Mouse (Mus musculus) testis, adult 2 months (tissue): ENCODE results near the gene Ifnar1. TPM values are rescaled to one million over a fixed set of nuclear protein-coding genes. Genes with fewer than 3 reads are reported as not detected.

Experiments used
- H3K27ac ChIP-seq: fragments of 200-500 bp; 2 replicates; pipeline ENCODE4 v1.5.1; 2012; ENCODE audit warnings: low read depth, low read length; ENCODE audit not compliant: control insufficient read depth, insufficient read depth
- H3K27me3 ChIP-seq: fragments of 200-500 bp; 2 replicates; pipeline ENCODE4 v1.6.1; 2012; ENCODE audit warnings: mild to moderate bottlenecking, low read length, moderate library complexity; ENCODE audit not compliant: control insufficient read depth, insufficient read depth
- H3K36me3 ChIP-seq: fragments of 200-500 bp; 2 replicates; pipeline ENCODE4 v1.6.1; 2012; ENCODE audit warnings: mild to moderate bottlenecking, low read length; ENCODE audit not compliant: control insufficient read depth, insufficient read depth
- H3K4me1 ChIP-seq: fragments of 200-500 bp; 2 replicates; pipeline ENCODE4 v1.6.1; 2012; ENCODE audit warnings: low read length; ENCODE audit not compliant: control insufficient read depth, insufficient read depth
- H3K4me3 ChIP-seq: fragments of 200-500 bp; 2 replicates; pipeline ENCODE4 v1.5.1; 2012; ENCODE audit warnings: low read depth, mild to moderate bottlenecking, low read length, moderate library complexity, mixed read lengths; ENCODE audit not compliant: control insufficient read depth
- CTCF ChIP-seq: fragments of 200-500 bp; IDR thresholded peaks from 2 replicates; pipeline ENCODE4 v1.5.1; 2012; ENCODE audit warnings: low read depth, mild to moderate bottlenecking, inconsistent platforms, low read length, moderate library complexity; ENCODE audit not compliant: control insufficient read depth, insufficient read depth, insufficient replicate concordance
- POLR2A ChIP-seq: fragments of 200-500 bp; IDR thresholded peaks from 2 replicates; pipeline ENCODE4 v1.6.1; 2012; ENCODE audit warnings: low read depth, mild to moderate bottlenecking, inconsistent platforms, low read length, moderate library complexity; ENCODE audit not compliant: control insufficient read depth
- polyA plus RNA-seq: library from polyadenylated mRNA; depleted of rRNA; stranded (reverse); fragments of >200 nt; gene quantifications from 2 replicates; pipeline ENCODE4 v1.2.3, GENCODE M21; 2012

Gene Ifnar1
- polyA plus RNA-seq, 1 experiment, result 7.9 TPM

DNA sequence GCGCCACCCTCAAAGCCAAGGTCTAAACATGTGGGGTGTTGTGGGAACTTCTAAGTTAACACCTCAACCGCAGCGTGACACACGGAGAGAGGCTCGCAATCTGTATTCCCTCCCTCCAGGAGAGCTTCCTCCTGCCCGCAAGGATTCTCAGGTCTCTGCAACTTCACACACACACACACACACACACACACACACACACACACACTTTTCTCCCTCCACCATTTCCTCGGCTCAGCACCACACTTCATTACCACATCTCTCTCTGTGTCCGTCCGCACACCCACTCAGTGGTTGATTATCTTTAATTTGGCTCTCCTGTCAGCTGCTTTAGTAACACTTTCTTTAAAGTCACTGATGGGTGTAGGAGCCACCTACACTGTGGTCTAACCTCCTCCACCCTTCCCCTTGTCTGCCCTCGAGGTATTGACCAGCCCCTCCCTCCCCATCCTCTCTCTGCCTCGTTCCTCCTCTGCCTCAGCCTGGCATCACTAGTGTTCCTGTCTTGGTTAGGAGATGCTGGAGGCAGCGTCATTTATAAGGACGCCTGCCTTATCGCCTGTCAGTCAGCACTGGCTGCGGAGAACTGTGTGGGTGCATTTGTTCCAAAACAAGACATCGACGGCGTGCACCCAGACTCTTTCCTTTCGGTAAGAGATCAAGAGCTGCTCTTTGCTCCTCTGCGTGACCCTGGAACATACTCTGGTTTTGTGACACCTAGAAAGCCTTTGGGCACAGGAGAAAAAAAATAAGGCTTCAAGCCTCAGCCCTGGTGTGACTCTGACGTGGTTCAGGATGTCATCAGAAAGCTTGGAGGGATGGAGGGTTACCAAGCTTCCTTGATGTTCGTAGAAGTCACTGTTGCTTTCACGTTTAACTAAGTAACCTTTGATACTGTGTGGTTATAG, 48.3 kb downstream of the Ifnar1 start:
- no peak overlapping the region for H3K27ac ChIP-seq
- H3K4me3 ChIP-seq, result no peak overlapping the region
- no peaks in the 10 kb centered on the region for H3K4me1 ChIP-seq
- no peaks in the 10 kb centered on the region for H3K27me3 ChIP-seq
- H3K36me3 ChIP-seq, result no peaks in the 10 kb centered on the region
- TF ChIP-seq POLR2A (no peak), CTCF (no peak)

- Histone ChIP-seq H3K4me1 (no peaks in the 10 kb centered on the region), H3K27ac (no peak overlapping the region), H3K4me3 (no peak overlapping the region), H3K36me3 (no peaks in the 10 kb centered on the region), H3K27me3 (no peaks in the 10 kb centered on the region)
- TF ChIP-seq CTCF (no peak), POLR2A (no peak)
These were observed 49.4 kb downstream of the Ifnar1 start for GRCm38 (mm10) chr16:91534477-91534876.

DNA sequence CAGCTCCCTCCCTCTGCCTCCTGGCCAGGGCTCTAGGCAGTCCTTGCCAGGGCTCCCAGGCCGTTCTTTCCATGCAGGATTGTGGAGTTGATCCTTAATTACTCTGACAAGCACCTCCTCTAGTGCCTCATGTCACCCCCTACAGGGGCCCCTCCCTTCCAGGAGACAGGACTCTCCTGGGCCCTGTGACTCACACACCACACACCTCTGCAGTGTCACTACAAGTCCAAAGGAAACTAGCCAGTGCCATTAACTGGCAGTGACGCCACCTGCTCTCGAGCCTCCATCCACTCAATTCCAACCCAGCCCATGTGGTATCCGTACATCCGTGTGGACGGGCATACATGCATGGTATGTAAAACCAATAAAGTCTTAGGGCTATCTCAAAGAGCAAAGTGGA, 49.9 kb downstream of the Ifnar1 start:
- TF ChIP-seq POLR2A (no peak), CTCF (no peak)
- no peaks in the 10 kb centered on the region for H3K4me1 ChIP-seq
- no peak overlapping the region for H3K27ac ChIP-seq
- H3K36me3 ChIP-seq, result no peaks in the 10 kb centered on the region
- no peak overlapping the region for H3K4me3 ChIP-seq
- H3K27me3 ChIP-seq, result no peaks in the 10 kb centered on the region

DNA sequence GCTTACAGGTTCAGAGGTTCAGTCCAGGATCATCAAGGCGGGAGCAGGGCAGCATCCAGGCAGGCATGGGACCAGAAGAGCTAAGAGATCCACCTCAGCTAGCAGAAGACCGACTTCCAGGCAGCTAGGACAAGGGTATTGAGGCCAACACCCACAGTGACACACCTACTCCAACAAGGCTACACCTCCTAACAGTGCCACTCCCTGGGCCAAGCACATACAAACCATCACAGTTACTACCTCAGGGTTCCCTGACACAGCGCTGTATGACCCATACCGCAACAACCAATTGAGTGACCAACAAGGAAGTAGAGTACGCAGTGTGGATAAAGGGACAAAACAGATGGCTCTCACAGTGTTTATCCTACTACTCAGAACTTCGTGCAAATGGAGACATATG, 51.3 kb downstream of the Ifnar1 start:
- Histone ChIP-seq H3K4me1 (no peaks in the 10 kb centered on the region; the same call in 1 of the 2 replicates), H3K27me3 (no peaks in the 10 kb centered on the region), H3K27ac (no peak overlapping the region), H3K4me3 (no peak overlapping the region), H3K36me3 (no peaks in the 10 kb centered on the region)
- no peak for TF ChIP-seq CTCF
- no peak for TF ChIP-seq POLR2A

DNA sequence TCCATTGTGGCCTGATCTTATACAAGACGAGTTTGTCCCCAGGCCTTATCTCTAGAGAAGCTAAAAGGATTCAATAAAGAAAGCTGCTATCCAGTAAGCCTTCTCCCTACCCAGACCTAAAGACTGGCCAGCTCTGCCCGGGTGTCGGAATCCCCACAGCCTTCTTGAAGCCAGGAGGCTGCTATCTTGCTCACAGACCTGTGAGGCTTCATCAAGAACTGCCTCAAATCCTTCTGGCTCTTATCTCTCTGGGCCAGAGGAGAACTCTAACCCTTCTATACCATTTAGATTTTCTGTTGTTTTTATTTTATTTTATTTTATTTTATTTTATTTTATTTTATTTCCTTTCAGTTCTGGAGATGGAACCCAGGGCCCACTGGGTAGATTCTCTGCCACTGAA, 52.0 kb downstream of the Ifnar1 start:
- peaks cover 2% of the 10 kb centered on the region; the same call in 1 of the 2 replicates for H3K4me1 ChIP-seq
- H3K4me3 ChIP-seq, result no peak overlapping the region
- TF ChIP-seq CTCF (no peak), POLR2A (no peak)
- H3K36me3 ChIP-seq, result no peaks in the 10 kb centered on the region
- no peak overlapping the region for H3K27ac ChIP-seq
- no peaks in the 10 kb centered on the region for H3K27me3 ChIP-seq

DNA sequence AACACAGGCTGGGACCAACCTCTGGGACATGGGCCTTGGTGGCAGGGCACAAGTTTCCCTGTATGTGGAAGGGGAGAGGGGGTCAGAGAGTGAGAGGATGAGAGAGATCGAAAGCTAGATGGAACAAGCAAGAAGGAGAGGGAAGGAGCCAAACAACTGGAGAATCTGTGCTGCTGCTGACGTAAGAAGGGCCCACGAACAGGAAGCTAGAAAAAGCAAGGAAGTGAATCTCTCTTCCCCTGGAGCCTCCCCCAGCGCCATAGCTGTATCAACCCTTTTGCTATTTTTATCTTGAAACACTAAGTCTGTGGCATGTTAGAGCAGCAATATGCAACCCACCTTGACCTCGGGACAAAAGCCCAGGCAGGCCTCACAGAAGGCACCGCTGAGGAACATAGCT, 53.0 kb downstream of the Ifnar1 start:
- H3K4me1 ChIP-seq, result peaks cover 2% of the 10 kb centered on the region; the same call in 1 of the 2 replicates
- no peak for TF ChIP-seq POLR2A
- TF ChIP-seq CTCF, result no peak
- no peak overlapping the region; the same call in 1 of the 2 replicates for H3K27ac ChIP-seq
- H3K36me3 ChIP-seq, result no peaks in the 10 kb centered on the region
- H3K27me3 ChIP-seq, result no peaks in the 10 kb centered on the region
- no peak overlapping the region for H3K4me3 ChIP-seq

DNA sequence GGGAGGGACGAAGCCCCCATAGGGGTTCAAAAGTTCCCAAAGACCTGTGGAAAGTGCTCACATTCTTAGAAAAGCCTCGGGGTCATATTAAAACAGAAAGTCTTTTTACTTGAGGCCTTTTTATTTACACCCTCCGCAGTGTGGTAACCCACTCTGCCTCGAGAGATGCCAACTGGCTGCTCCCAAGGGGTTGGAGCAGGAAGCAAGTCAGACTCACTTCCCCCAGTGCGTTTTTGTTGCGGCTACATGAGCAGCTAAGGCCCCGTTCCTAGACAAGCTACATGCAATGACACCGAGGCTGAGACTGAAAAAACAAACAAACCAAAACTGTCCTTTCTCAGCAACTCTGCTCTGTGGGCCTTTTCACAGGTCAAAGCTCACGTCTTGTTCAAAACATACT, 53.5 kb downstream of the Ifnar1 start:
- Histone ChIP-seq H3K4me1 (peaks cover 2% of the 10 kb centered on the region; the same call in 1 of the 2 replicates), H3K27ac (no peak overlapping the region; the same call in 1 of the 2 replicates), H3K36me3 (no peaks in the 10 kb centered on the region), H3K4me3 (no peak overlapping the region), H3K27me3 (no peaks in the 10 kb centered on the region)
- TF ChIP-seq POLR2A (no peak), CTCF (no peak)

- no peaks in the 10 kb centered on the region for H3K36me3 ChIP-seq
- TF ChIP-seq POLR2A, result no peak
- no peak for TF ChIP-seq CTCF
- H3K4me3 ChIP-seq, result no peak overlapping the region
- H3K27me3 ChIP-seq, result 0 out of 2 replicates have a peak, but pooled peaks cover under 1% of the 10 kb centered on the region
- no peak overlapping the region for H3K27ac ChIP-seq
- H3K4me1 ChIP-seq, result peaks cover 12% of the 10 kb centered on the region
These were observed 56.6 kb downstream of the Ifnar1 start for GRCm38 (mm10) chr16:91541573-91542081.
